Mouse (Mus musculus) heart, embryonic 13.5 days (tissue): Measurements from ENCODE around the gene Ilf2. TPM values are rescaled to one million over a fixed set of nuclear protein-coding genes. Genes with fewer than 3 reads are reported as not detected.

ENCODE experiments used
- ATAC-seq: fragments of 200-750 bp; cut with Nextera tagmentation; 2 replicates; pipeline ENCODE4 v1.8.0; 2017; ENCODE audit warnings: moderate TSS enrichment; ENCODE audit not compliant: insufficient number of reproducible peaks, low FRiP score, low TSS enrichment; ENCODE audit errors: extremely low read depth
- H3K27ac ChIP-seq: fragments of 300-500 bp; sonication (generic); replicated peaks from 2 replicates; pipeline ENCODE4 v1.5.1; 2015; ENCODE audit warnings: moderate library complexity, mild to moderate bottlenecking, inconsistent platforms
- H3K27me3 ChIP-seq: fragments of 300-500 bp; sonication (generic); replicated peaks from 2 replicates; pipeline ENCODE4 v1.6.1; 2015; ENCODE audit warnings: mild to moderate bottlenecking, inconsistent platforms
- H3K36me3 ChIP-seq: fragments of 300-500 bp; sonication (generic); 2 replicates; pipeline ENCODE4 v1.6.1; 2015; ENCODE audit warnings: mild to moderate bottlenecking, inconsistent platforms
- H3K4me1 ChIP-seq: fragments of 300-500 bp; sonication (generic); 2 replicates; pipeline ENCODE4 v1.6.1; 2015; ENCODE audit warnings: inconsistent platforms
- H3K4me2 ChIP-seq: fragments of 300-500 bp; sonication (generic); 2 replicates; pipeline ENCODE4 v1.6.1; 2015; ENCODE audit warnings: inconsistent platforms, mild to moderate bottlenecking, moderate library complexity
- H3K4me3 ChIP-seq: fragments of 300-500 bp; sonication (generic); 2 replicates; pipeline ENCODE4 v1.5.1; 2015; ENCODE audit warnings: moderate library complexity, mild to moderate bottlenecking, inconsistent platforms
- H3K9ac ChIP-seq: fragments of 300-500 bp; sonication (generic); 2 replicates; pipeline ENCODE4 v1.6.1; 2015; ENCODE audit warnings: inconsistent platforms, mild to moderate bottlenecking, moderate library complexity
- H3K9me3 ChIP-seq: fragments of 300-500 bp; sonication (generic); 2 replicates; pipeline ENCODE4 v1.6.1; 2016; ENCODE audit warnings: inconsistent platforms
- WGBS: fragments of 180-500 bp; shearing (Covaris S2); methylation state at CpG from one replicate; pipeline ENCODE4 v1.1.7; 2015; ENCODE audit warnings: mixed read lengths; 5-methylcytosine and 5-hydroxymethylcytosine counted together
- polyA plus RNA-seq: library from polyadenylated mRNA; unstranded; fragments of >200 nt; fragmentation: Nextera tagmentation; extraction: Ambion mirVana; gene quantifications from 2 replicates; pipeline ENCODE4 v1.2.1, GENCODE M21; 2015

Ilf2 gene
- polyA plus RNA-seq, 1 experiment from 2014 or later, result 116 TPM

DNA sequence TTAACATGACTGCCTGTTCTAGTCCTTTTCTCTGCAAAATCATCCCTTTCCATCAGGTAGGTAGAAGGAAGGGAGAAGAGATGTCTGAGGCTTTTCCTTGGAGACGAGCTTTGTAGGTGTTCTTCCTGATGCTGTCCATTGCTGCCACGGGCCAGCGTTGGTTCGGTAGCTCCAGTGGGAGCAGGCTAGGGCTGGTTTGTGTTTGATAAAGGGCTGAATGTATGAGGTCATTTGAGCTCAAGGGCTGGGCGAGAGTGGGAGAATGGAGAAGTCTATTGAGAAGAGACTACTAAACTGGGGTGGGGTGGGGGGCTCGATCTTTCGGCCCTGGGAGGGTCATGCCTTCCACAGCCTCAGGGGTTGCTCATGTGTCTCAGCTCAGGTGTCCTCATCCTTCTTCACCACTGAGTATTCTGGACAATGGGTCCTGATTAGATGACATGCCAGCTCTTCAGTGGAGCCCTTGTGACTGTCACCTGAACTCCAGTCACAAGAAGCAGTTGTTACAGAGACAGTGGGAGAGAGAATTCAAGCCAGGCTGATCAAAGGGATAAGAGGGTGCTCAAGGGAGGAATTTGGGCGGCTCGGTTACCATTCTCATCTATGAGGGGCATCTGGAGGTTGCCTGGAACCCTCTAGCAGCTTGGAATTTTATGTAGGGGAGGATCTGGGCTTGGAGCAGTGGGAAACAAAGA, 37.2 kb downstream of the Ilf2 start:
- Histone ChIP-seq H3K36me3 (peaks cover 11% of the 10 kb centered on the region), H3K27me3 (0 out of 2 replicates have a peak, but pooled peaks cover 9% of the 10 kb centered on the region), H3K9ac (peak overlapping the region; percentile 82), H3K27ac (peak overlapping the region; percentile 79; the same call in 1 of the 2 replicates), H3K4me2 (peak overlapping the region; percentile 96), H3K4me1 (peaks cover 30% of the 10 kb centered on the region), H3K9me3 (no peaks in the 10 kb centered on the region), H3K4me3 (peak overlapping the region; percentile 63)
- ATAC-seq, result no peak
- WGBS, result 64% methylated on average over 9 of the region's 9 CpGs

GRCm38 (mm10) chr3:90513796-90514590, 38.1 kb downstream of the Ilf2 start, which contains the start of the genes S100a1 and S100a13:
Gene S100a1, minus strand, starts transcription at chr3:90514392.
Gene S100a13, plus strand, starts transcription at chr3:90514435.
- Histone ChIP-seq H3K36me3 (peaks cover 11% of the 10 kb centered on the region), H3K4me2 (peak within 1 kb of the TSS; percentile 96), H3K27me3 (0 out of 2 replicates have a peak, but pooled peaks cover 9% of the 10 kb centered on the region), H3K9me3 (no peaks in the 10 kb centered on the region), H3K9ac (peak within 1 kb of the TSS; percentile 82), H3K4me3 (peak within 1 kb of the TSS; percentile 63), H3K4me1 (peaks cover 27% of the 10 kb centered on the region), H3K27ac (peak within 1 kb of the TSS; percentile 79)
- 3% methylated on average over 25 of the region's 25 CpGs for WGBS
- ATAC-seq, result peak; percentile 33

DNA sequence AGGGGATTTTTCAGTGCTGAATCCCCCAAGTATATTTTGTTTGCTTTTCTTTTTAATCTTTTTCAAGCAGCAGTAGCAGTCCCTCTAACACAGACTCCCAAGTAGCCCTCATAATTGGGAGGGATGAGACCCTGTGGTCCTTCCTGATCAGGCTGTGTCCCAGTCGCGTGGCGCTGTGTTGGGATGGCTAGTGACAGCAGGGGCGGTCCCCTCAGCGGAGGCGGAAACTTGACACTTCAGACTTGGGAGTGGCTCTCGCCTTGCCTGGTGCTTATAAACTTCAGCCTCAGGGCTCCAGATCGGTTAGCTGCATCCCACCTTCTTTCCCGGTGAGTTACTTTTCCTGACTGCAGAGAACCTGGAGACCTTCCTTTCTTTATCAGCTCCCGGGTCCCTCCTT, 38.8 kb downstream of the Ilf2 start:
- Histone ChIP-seq H3K27ac (peak overlapping the region; percentile 79), H3K9me3 (no peaks in the 10 kb centered on the region)
- WGBS, result 0% methylated on average over 10 of the region's 10 CpGs

GRCm38 (mm10) chr3:90515242-90515641, 39.3 kb downstream of the Ilf2 start:
- Histone ChIP-seq H3K4me3 (peak overlapping the region; percentile 63), H3K9ac (peak overlapping the region; percentile 82), H3K4me2 (peak overlapping the region; percentile 96), H3K27me3 (0 out of 2 replicates have a peak, but pooled peaks cover 9% of the 10 kb centered on the region), H3K4me1 (peaks cover 27% of the 10 kb centered on the region), H3K9me3 (no peaks in the 10 kb centered on the region), H3K27ac (peak overlapping the region; percentile 79), H3K36me3 (peaks cover 11% of the 10 kb centered on the region)
- 17% methylated on average over 1 of the region's 1 CpGs for WGBS
- no peak for ATAC-seq

More for the DNA sequence above, 38.8 kb downstream of the Ilf2 start:
- Histone ChIP-seq H3K27me3 (0 out of 2 replicates have a peak, but pooled peaks cover 9% of the 10 kb centered on the region), H3K4me1 (peaks cover 27% of the 10 kb centered on the region), H3K4me3 (peak overlapping the region; percentile 63), H3K9ac (peak overlapping the region; percentile 82), H3K4me2 (peak overlapping the region; percentile 96), H3K36me3 (peaks cover 11% of the 10 kb centered on the region)
- peak; percentile 74 for ATAC-seq

DNA sequence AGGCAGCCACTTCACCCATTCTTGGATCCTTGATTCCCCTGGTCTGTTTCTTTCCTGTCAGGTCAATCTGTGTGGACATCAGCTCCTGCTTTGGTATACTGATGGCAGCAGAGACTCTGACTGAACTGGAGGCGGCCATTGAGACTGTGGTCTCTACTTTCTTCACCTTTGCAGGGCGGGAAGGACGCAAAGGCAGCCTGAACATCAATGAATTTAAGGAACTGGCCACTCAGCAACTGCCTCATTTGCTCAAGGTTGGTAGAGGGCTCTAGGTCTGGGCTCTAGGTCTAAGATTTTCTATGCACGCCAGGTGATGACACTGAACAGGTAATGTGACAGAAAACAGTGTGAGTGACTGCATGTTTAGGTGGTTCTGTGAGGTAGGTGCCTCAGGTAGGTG, 39.9 kb downstream of the Ilf2 start:
- no peak for ATAC-seq
- H3K4me1 ChIP-seq, result peaks cover 27% of the 10 kb centered on the region
- peak overlapping the region; percentile 63; the same call in 1 of the 2 replicates for H3K4me3 ChIP-seq
- no peaks in the 10 kb centered on the region for H3K9me3 ChIP-seq
- H3K27ac ChIP-seq, result no peak overlapping the region
- no peak overlapping the region for H3K9ac ChIP-seq
- peak overlapping the region; percentile 96 for H3K4me2 ChIP-seq
- peaks cover 5% of the 10 kb centered on the region for H3K36me3 ChIP-seq
- WGBS, result 83% methylated on average over 4 of the region's 4 CpGs
- 0 out of 2 replicates have a peak, but pooled peaks cover 9% of the 10 kb centered on the region for H3K27me3 ChIP-seq

DNA sequence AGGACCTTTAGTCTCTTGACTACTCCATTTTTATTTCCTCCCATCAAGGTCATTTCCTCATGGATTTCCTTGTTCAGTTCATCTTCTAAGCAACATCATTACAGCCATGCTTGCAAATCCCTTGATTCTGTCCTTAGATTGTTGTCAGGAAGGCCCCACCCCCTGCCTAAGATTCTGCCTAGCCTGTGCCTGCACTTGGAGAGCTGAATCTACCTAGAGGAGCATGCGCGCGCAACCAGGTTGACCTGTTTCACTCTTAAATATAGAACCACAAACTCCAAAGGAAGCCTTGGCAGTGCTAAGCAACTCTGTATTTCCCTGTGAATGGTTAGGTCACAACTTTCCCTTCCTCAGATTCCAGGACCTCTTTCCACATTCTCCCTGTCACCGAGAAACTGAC, 41.8 kb downstream of the Ilf2 start:
- H3K9me3 ChIP-seq, result no peaks in the 10 kb centered on the region
- H3K4me1 ChIP-seq, result peaks cover 22% of the 10 kb centered on the region
- H3K36me3 ChIP-seq, result no peaks in the 10 kb centered on the region
- H3K4me2 ChIP-seq, result no peak overlapping the region
- ATAC-seq, result no peak
- H3K27me3 ChIP-seq, result 0 out of 2 replicates have a peak, but pooled peaks cover 3% of the 10 kb centered on the region
- H3K9ac ChIP-seq, result no peak overlapping the region
- H3K27ac ChIP-seq, result no peak overlapping the region
- 71% methylated on average over 4 of the region's 4 CpGs for WGBS
- H3K4me3 ChIP-seq, result no peak overlapping the region

DNA sequence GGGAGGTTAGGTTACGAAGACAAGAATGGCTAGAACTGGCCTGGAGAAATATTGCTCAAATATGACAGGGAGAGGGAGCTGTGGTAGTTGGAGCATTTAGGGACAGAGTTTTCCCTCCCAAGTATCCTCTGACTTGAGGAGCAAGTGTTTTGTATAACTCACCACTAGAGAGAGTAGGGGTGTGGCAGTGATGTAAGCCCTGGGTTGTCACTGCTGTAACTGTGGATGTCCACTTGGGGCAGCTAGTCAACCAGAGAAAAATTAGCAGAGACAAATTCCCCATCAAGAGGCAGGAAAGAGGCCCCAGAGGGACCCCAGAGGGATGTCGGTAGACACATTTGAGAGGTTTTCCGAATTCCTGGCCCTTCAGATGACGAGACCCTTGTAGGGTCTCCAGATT, 49.5 kb downstream of the Ilf2 start:
- no peak overlapping the region for H3K27ac ChIP-seq
- WGBS, result 51% methylated on average over 4 of the region's 4 CpGs
- no peak overlapping the region for H3K4me2 ChIP-seq
- peaks cover 5% of the 10 kb centered on the region for H3K36me3 ChIP-seq
- no peak for ATAC-seq
- peaks cover 6% of the 10 kb centered on the region; the same call in 1 of the 2 replicates for H3K4me1 ChIP-seq
- H3K9me3 ChIP-seq, result 0 out of 2 replicates have a peak, but pooled peaks cover 5% of the 10 kb centered on the region
- H3K4me3 ChIP-seq, result no peak overlapping the region
- no peak overlapping the region for H3K9ac ChIP-seq
- no peaks in the 10 kb centered on the region for H3K27me3 ChIP-seq

- H3K4me3 ChIP-seq, result no peak overlapping the region
- no peak overlapping the region for H3K4me2 ChIP-seq
- H3K9ac ChIP-seq, result no peak overlapping the region
- H3K9me3 ChIP-seq, result 0 out of 2 replicates have a peak, but pooled peaks cover 5% of the 10 kb centered on the region
- WGBS, result 76% methylated on average over 2 of the region's 2 CpGs
- H3K36me3 ChIP-seq, result peaks cover 5% of the 10 kb centered on the region
- no peak overlapping the region for H3K27ac ChIP-seq
- no peaks in the 10 kb centered on the region for H3K27me3 ChIP-seq
- no peak for ATAC-seq
- peaks cover 6% of the 10 kb centered on the region; the same call in 1 of the 2 replicates for H3K4me1 ChIP-seq
Observed at GRCm38 (mm10) chr3:90526076-90526475, 50.1 kb downstream of the Ilf2 start.

DNA sequence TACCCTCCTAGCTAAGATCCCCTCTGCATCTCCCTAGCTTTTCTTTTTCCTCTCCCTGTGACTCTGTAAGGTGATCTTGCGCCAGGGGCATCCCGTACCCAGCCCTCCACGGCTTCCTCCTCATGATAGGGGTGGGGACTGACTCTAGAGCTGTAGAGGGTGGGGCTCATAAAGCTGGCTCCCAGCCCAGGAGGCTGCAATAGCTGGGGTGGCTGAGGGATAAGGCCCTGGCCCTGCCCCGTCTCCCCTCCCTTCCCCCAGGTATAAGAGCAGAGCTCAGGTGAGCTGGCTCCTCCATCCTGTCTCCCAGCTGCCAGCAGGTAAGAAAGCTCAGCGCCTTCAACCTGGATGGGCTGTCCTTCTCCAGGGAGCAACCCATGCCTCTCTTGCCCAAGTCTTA, 50.7 kb downstream of the Ilf2 start, which contains the start of gene S100a14:
TSS of gene S100a14 (plus strand) at position 277 of the 400 bp plus-strand sequence.
- Histone ChIP-seq H3K9ac (no peak within 1 kb of the TSS), H3K27ac (no peak within 1 kb of the TSS), H3K4me1 (peaks cover 6% of the 10 kb centered on the region; the same call in 1 of the 2 replicates), H3K36me3 (peaks cover 5% of the 10 kb centered on the region), H3K27me3 (no peaks in the 10 kb centered on the region), H3K4me2 (no peak within 1 kb of the TSS), H3K9me3 (0 out of 2 replicates have a peak, but pooled peaks cover 5% of the 10 kb centered on the region), H3K4me3 (no peak within 1 kb of the TSS)
- ATAC-seq, result no peak
- WGBS, result 32% methylated on average over 5 of the region's 5 CpGs

DNA sequence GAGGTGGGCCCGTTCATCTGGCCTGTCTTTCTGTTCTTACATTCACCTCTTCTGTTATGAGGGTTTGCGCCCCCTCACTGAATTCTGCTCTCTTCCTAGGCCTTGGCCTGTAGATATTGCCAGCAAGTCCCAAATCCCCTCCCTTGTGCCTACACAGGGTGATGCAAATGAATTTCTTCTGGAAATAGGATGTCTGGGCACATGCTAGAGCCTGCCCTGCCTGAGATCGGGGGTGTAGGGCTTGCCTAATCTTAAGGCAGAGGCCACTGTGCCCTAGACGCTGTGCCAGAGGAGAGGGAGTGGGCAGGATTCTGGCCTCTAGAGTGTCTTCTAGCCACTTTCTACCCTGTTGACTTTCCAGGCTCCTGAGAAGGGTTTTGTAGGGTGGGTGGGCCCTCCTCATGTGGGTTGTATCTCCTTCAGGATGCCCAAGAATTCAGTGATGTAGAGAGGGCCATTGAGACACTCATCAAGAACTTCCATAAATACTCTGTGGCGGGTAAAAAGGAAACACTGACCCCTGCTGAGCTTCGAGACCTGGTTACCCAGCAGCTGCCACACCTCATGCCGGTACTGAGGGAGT, 51.5 kb downstream of the Ilf2 start:
- no peak overlapping the region for H3K27ac ChIP-seq
- H3K4me2 ChIP-seq, result no peak overlapping the region
- ATAC-seq, result no peak
- H3K36me3 ChIP-seq, result peaks cover 5% of the 10 kb centered on the region
- no peak overlapping the region for H3K4me3 ChIP-seq
- WGBS, result 80% methylated on average over 7 of the region's 7 CpGs
- peaks cover 6% of the 10 kb centered on the region; the same call in 1 of the 2 replicates for H3K4me1 ChIP-seq
- 0 out of 2 replicates have a peak, but pooled peaks cover 5% of the 10 kb centered on the region for H3K9me3 ChIP-seq
- no peaks in the 10 kb centered on the region for H3K27me3 ChIP-seq
- no peak overlapping the region for H3K9ac ChIP-seq

DNA sequence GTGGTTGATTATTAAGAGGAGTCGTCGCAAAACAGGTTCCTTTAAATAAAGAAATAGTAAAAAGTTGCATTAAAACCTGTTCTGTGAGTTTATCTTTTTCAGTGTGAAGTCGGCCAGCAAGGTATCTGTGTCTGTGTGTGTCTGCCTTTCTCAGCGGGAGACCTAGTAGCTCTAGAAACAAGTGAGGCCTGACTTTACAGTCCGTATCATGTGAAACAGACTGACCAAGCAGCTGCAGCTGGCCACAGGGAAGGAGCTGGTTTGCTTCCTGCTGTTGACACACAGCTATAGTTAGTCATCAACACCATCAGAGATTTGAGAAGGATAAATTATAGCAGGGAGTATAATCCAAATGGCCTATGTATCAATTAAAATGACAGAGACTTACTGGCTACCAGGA, 55.8 kb downstream of the Ilf2 start:
- Histone ChIP-seq H3K36me3 (no peaks in the 10 kb centered on the region), H3K9me3 (no peaks in the 10 kb centered on the region), H3K27me3 (no peaks in the 10 kb centered on the region), H3K4me3 (no peak overlapping the region), H3K4me1 (peaks cover under 1% of the 10 kb centered on the region; the same call in 1 of the 2 replicates), H3K4me2 (no peak overlapping the region), H3K9ac (no peak overlapping the region), H3K27ac (no peak overlapping the region)
- ATAC-seq, result no peak
- 69% methylated on average over 5 of the region's 5 CpGs for WGBS
